Mouse (Mus musculus): Measurements from ENCODE around the gene Sardh. TPM values are rescaled to one million over a fixed set of nuclear protein-coding genes. Genes with fewer than 3 reads are reported as not detected.

Gene Sardh
- total RNA-seq, 1 experiment from 2014 or later, result 81.2 TPM

GRCm38 (mm10) chr2:27166074-27166473 lies 82.1 kb downstream of the Sardh start:
- no peak for DNase-seq

GRCm38 (mm10) chr2:27164796-27165590 lies 83.1 kb downstream of the Sardh start, which contains the start of gene Dbh:
TSS of gene Dbh (plus strand) at chr2:27165233.
- peak; percentile 67 for DNase-seq

GRCm38 (mm10) chr2:27163851-27164250 lies 84.3 kb downstream of the Sardh start:
- no peak for DNase-seq

GRCm38 (mm10) chr2:27162656-27163055 lies 85.5 kb downstream of the Sardh start:
- no peak for DNase-seq

GRCm38 (mm10) chr2:27161526-27161925 lies 86.6 kb downstream of the Sardh start:
- peak; percentile 76 for DNase-seq

GRCm38 (mm10) chr2:27156596-27156995 lies 91.5 kb downstream of the Sardh start:
- DNase-seq, result peak; percentile 24

GRCm38 (mm10) chr2:27154466-27155185 lies 93.5 kb downstream of the Sardh start:
- no peak for DNase-seq

GRCm38 (mm10) chr2:27149457-27149856 lies 98.7 kb downstream of the Sardh start:
- no peak for DNase-seq

- no peak for DNase-seq
Observed at GRCm38 (mm10) chr2:27146840-27147239, 101.3 kb downstream of the Sardh start.

- no peak for DNase-seq
Observed at GRCm38 (mm10) chr2:27144957-27145356, 103.2 kb downstream of the Sardh start.

- DNase-seq, result peak; percentile 76
Observed at GRCm38 (mm10) chr2:27141950-27142693, 106.0 kb downstream of the Sardh start, which contains the start of gene Fam163b. TSS of gene Fam163b (minus strand) at chr2:27142491.

Other genes with a start within 250 kb of the Sardh start
- gene Cacfd1, start 238.4 kb downstream of the Sardh start, total RNA-seq (2021), result 36.5 and 41.6 TPM in 2 replicates
- gene Slc2a6, start 220.3 kb downstream of the Sardh start, total RNA-seq (2021), result 0.63 and 1.7 TPM in 2 replicates
- gene Mymk, start 176.2 kb downstream of the Sardh start, total RNA-seq (2021), result not detected in 2 replicates
- 11.5 and 11.7 TPM in 2 replicates for gene Adamtsl2, start 169.0 kb downstream of the Sardh start, total RNA-seq (2021)
- gene Fam163b, start 105.8 kb downstream of the Sardh start, total RNA-seq (2021), result 2.0 and 2.1 TPM in 2 replicates
- 334 and 392 TPM in 2 replicates for gene Dbh, start 83.1 kb downstream of the Sardh start, total RNA-seq (2021)
- gene Vav2, start 178.7 kb upstream of the Sardh start, total RNA-seq (2021), result 21.7 and 28.3 TPM in 2 replicates
- 5.0 and 7.9 TPM in 2 replicates for gene Brd3os, start 194.0 kb upstream of the Sardh start, total RNA-seq (2021)